Mouse (Mus musculus) lung, postnatal 25 days (tissue): Measurements from ENCODE around the gene Ipmk.
A peak's percentile ranks its signal among the peaks of the same experiment; 100 is the strongest.
"Not testable (repeated sequence)": the region's sequence is repeated elsewhere in the genome, so short reads cannot be mapped to it uniquely, and the experiment has no call there.

ENCODE experiments used
- DNase-seq: peaks from one replicate; pipeline ENCODE4 v3.0.0; 2022; ENCODE audit warnings: low spot score

The Ipmk gene

DNA sequence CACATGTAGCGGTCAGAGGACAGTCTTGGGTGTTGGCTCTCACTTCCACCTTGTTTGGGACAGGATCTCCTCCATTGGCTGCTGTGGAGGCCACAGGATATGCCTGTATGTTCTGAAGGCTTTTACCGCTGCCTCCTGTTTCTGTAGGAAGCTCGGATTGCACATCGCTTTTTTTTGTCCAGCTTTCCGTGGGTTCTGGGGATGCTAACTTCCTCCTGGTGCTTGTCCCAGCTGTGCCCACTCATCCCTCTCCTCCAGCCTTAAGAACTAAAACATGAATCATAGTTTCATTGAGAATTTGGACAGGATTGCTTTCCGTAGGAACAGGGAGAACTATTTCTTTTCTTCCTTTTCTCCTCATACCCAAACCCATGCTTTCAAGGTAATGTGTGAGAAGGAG lies 24.3 kb downstream of the Ipmk start:
- DNase-seq: no peak

DNA sequence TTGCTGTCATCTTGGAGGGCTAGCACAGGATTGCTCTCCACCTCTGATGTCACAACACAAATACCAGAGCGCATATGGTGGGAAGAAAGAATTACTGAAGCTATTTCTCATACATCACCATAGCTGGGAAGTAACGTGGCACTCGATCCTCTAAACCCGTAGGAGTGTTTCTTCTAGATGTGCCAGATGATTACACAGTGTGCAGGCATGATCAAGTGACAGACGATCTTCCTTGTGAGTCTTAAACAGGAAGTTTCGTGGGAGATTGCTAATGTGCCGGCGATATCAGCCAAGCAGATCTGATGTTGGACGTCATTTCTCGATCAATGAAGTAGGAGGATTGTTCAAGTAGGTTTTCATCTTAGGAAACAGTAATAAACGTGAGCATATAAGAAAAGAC lies 26.1 kb downstream of the Ipmk start:
- no peak for DNase-seq

GRCm38 (mm10) chr10:71376014-71376413 lies 28.5 kb downstream of the Ipmk start:
- DNase-seq: no peak

DNA sequence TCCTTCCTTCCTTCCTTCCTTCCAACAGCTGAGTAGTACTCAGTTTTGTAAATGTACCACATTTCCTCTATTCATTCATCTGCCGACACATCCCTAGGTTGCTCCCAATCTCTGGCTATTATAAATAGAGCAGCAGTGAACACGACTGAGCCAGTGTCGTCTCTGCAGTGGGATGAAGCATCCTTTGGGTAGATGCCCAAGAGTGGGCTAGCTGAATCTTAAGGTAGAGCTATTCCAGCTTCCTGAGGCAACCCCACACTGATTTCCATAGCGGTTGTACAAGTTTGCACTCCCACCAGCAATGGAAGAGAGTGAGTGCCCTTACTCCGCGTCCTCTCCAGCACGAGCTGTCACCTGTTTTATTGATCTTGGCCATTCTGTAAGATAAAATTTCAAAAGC lies 32.8 kb downstream of the Ipmk start:
- no peak for DNase-seq

DNA sequence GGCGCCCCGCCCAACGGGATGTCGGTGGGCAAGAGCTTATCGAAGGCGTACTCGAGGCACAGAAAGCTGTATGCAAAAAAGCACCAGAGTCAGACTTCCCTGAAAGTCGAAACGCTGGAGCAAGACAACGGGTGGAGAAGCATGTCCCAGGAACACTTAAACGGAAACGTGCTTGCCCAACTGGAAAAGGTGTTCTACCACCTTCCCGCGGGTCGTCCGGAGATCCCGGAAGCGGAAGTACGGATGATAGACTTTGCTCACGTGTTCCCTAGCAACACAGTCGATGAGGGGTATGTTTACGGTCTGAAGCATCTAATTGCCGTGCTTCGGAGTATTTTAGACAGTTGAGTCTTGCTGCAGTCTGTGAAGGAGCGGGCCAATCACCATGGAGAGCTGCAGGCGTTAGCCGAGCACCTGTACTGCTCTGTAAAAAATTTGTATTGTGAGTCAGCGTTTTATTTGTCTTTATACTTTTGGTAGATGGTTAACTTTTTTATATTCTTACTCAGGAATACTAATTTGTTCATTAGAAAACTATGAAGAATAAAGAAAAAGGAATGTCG lies 34.0 kb downstream of the Ipmk start:
- DNase-seq: no peak

- no peak for DNase-seq
These were observed 34.5 kb downstream of the Ipmk start for GRCm38 (mm10) chr10:71382109-71382508.

- no peak for DNase-seq
These were observed 35.4 kb downstream of the Ipmk start for GRCm38 (mm10) chr10:71382858-71383551.

DNA sequence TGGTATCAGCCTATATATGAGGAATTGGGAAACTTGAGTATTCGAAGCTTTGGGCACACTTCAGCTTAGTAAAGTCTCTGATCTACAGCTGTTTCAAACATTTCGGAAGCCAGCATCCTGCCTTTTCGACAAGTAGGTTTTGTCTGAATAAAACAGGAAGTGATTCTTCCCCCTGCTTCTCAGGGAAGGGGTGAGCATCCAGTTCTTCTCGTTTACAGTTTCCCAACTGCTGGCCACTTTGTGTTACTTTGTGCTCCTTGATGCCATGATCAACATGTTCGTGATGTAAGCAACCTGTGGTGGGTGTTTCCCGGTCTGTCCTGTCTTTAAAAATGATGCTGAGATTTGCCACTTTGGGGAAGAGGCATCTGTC lies 36.0 kb downstream of the Ipmk start:
- not testable (repeated sequence) for DNase-seq

DNA sequence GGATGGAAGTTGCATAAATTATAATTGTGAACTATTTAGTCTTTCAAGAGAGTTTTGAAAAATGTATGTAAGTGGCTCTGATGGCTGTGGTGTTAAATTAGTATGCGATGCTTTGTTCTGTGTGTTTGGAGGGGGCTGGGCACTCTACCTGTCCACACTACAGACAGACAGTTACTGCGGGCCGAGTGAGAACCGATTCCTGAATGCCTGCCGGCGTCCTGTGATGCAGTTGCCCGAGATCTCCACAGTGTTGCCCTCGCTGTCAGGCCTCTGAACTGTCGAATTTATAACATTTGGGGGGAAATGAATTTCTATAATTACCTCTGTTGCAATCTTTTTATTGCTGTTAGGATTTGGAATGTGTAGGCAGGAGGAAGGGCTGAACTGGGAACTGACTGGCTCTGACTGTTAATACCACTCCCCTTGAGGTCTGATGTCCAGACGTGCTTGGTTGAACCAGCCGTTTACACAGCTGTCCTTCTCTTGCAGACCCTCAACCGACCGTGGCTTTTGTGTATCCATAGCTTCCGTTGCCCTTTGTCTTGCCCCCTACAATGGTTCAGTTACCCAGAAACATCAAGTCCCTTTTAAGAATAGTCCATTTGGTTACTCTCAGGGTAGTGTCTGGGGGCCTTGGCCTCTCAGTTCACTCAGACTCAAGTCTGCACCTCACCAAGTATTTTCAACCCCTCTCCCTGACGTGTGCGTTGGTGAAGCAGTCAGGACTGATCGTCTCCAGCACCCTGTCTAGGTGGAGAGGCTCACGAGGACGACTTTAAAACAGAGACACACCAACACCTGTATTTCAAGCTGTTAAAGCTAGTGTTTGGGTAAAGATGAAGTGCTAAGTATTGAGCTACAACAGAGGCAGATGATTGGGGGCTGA lies 36.8 kb downstream of the Ipmk start:
- DNase-seq: no peak

DNA sequence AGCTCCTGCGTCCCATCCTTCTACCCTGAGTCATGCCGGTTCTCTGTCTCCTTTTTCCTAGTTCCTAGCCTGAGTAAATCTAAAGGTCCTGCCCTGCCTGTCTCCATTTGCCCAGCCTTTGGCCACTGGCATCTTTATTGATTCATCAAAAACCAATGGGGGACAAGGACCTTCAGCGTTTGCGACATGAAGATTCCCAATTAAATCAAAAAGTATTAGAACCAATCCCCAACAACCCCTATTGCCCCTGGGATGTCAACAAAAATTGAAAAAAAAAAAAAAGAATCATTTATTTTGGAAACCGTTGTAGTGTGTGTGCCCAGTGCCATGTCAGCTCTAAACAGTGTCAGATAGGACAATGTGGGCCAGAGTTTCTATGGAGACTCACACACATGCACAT lies 41.7 kb downstream of the Ipmk start:
- no peak for DNase-seq

DNA sequence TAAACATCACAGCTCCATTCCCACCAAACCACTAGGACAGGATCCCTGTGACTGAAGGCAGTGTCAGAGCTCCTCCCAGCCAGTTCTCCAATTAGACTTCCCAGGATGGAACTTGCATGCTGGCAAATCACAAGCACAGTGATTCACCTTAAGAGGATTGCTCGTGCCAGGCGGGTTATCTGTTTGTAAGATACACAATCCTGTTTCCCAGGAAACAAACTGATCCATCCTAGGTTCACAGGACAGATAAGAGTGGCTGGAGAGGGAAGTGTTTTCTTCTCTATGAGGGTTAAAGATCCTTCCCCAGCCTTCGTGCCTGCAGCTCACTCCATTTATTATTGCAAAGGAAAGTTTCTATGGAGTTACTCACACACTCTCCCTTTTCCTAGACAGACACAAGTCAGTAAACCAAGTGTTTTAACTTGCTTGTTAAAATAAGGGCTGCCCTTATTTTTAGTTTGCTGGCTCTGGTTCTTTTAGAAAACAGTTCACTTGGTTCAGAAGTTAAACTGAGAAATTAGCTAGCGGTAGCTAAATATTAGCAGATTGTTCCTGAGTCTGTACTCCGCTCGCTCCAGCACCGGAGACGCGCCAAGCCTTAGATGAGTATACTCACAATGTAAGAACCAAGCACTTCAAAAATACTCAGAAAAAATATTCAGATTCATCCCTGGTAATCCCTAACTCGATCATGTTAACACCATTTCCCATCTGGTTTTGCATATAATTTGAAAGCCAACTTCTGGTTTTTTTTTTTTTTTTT lies 51.0 kb downstream of the Ipmk start:
- DNase-seq: no peak

GRCm38 (mm10) chr10:71399399-71399798 lies 51.8 kb downstream of the Ipmk start:
- DNase-seq: no peak

DNA sequence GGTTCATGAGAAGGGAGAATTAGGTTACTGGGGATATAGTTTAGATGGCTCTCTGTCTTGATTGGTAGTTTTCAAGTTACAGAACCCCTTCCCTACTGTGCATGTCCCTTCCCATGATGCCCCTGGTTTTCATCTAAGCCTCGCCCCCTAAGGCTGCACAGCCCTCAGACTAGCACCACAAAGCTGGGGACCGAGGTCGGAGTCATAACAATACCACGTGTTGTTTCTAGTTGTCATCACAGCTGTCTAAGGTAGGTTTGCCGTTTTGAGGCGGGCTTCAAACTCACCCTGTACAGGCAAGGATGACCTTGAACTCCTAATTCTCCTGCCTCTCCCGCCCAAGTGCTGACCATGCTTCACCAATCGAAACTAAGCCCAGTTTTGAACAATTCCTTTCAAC lies 52.4 kb downstream of the Ipmk start:
- no peak for DNase-seq

GRCm38 (mm10) chr10:71400818-71401646 lies 53.5 kb downstream of the Ipmk start:
- peak; percentile 61 for DNase-seq

GRCm38 (mm10) chr10:71403638-71404037 lies 56.1 kb downstream of the Ipmk start:
- DNase-seq: no peak

GRCm38 (mm10) chr10:71405523-71406217 lies 58.1 kb downstream of the Ipmk start:
- DNase-seq: no peak

- DNase-seq: peak; percentile 13
These were observed 62.4 kb downstream of the Ipmk start for GRCm38 (mm10) chr10:71409948-71410347.

DNA sequence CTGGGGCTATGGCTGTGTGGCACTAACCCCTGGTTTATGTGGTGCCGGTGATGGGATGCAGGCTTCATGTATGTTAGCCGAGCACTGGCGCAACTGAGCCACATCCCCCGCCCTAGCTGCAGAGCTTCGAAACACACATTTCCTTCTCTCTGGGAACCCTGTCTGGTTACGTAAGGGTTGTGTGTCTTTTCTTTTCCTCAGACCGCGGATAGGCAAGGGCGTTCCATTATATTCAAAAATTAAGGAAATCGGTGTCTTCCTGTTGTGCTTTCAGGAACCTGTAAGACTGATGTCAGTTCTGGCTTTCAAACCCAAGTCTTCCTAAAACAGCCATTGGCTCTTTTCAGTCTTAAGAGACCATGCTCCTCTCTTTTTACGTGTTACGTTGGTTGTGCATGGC lies 65.8 kb downstream of the Ipmk start:
- DNase-seq: peak; percentile 52

- DNase-seq: no peak
These were observed 74.0 kb downstream of the Ipmk start for GRCm38 (mm10) chr10:71421531-71421930.

DNA sequence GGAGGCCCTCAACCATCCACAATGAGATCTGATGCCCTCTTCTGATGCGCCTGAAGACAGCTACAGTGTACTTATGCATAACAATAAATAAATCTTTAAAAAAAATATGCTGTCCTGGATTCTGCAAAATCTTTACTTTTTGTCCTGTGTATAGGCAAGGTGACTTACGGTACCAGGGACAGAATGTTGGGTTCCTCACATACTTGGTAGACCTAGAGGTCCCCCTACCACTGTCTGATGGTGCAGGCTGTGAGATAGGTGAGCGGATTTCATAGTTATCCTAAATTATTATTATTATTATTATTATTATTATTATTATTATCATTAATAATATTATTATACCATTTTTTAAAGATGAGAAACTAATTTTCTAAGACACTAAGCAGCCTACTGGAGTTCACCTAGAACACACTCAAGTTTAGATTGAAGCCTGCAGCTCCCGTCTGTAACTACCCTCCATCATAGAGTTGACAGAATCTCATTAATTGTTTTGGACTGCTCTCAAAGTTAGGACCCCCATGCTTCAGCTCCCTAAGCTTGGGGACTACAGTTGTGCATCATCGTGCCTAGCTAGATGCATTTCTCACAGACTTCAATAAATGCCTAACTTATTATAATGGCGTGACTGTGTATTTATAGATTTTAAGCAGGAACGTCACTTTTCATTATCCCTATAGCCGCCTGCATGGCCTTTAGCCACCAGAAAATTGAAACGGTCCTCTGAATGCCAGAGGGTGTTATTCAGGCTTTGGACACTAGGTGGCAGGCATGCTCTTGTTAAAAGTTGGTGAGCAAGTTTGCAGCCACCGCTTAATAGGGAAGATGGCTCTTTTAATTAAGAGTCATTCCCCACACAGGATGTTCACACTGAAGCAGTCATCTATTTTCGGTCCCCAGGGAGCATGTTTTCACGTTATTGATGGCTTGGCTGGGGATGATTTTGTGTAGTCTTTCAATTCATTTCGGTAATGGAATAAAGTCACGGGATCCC lies 74.8 kb downstream of the Ipmk start:
- DNase-seq: peak; percentile 36
